Mouse (Mus musculus) left cerebral cortex, postnatal 4 days (tissue): Measurements from ENCODE around the gene Lrcol1. TPM values are rescaled to one million over a fixed set of nuclear protein-coding genes. Genes with fewer than 3 reads are reported as not detected.
A peak's percentile ranks its signal among the peaks of the same experiment; 100 is the strongest.

Source experiments
- DNase-seq: peaks from one replicate; pipeline ENCODE4 v3.0.0-alpha.2; 2022
- intact Hi-C: fragments of 180-260 bp; cut with DNase I; formaldehyde crosslinking; loops from one replicate; pipeline ENCODE4 v1.15.1; 2025
- total RNA-seq, 2 experiments: library from RNA; stranded (reverse); gene quantifications; 2 replicates each; pipeline ENCODE4 v1.2.3; 2021

The Lrcol1 gene
- not detected for total RNA-seq

- intact Hi-C loops = no loop called here
- no peak for DNase-seq
Observed at GRCm38 (mm10) chr5:110344524-110344923, at the start of gene Lrcol1. Lrcol1 (plus strand) TSS chr5:110344730.

- DNase-seq = no peak
- intact Hi-C loops = no loop called here
Observed at GRCm38 (mm10) chr5:110296637-110297036, 47.9 kb upstream of the Lrcol1 start.

DNA sequence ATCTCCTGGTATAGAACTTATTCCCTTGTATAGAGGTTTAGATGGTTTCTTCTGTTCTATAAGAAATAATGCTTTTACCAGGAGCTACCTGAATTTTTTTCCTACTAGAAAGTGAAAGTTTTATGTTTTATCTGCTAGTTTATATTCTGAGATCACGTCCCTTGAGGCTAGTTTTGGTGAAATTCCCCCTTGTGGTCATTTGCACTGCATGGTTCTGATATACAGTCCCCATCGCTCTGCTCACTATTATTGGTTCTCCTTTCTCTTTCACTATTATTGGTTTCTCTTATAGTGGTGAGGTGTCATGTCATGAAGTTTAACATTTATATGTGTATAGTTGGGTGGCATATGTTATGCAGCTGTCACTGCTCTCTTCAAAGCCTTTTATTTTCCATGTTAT lies 43.9 kb upstream of the Lrcol1 start:
- no peak for DNase-seq
- intact Hi-C loops = no loop called here

DNA sequence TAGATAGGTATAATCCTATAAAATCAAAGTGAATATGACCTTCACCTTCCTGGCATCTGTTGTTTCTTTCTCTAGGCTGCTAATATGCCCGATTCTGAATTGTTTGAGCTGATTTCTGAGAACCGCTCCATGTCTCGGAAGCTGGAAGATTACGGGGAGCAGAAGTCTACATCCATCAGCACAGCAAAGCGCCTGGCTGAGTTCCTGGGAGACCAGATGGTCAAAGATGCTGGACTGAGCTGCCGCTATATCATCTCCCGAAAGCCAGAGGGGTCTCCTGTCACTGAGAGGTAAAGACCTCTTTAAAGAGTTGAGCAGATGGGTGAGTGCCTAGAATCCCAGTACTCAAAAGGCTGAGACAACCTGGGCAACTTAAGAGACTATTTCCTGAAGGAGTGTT lies 35.7 kb upstream of the Lrcol1 start:
- intact Hi-C loops = no loop called here
- DNase-seq = peak; percentile 31

DNA sequence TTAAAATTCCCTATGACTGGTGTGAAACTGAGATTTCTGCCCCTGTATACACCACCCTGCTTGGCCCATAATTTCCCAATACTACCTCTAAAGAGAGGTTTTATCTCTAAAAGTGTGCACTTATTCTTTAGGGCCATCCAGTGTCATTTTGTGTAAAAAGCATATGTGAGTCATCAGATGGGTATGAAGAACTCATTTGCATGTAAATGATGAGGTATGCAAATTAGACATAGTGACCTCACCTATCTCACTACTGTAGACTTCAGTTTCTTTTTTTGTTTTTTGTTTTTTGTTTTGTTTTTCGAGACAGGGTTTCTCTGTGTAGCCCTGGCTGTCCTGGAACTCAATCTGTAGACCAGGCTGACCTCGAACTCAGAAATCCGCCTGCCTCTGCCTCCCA lies 31.4 kb upstream of the Lrcol1 start:
- intact Hi-C loops = no loop called here
- no peak for DNase-seq

GRCm38 (mm10) chr5:110330508-110330907 lies 14.0 kb upstream of the Lrcol1 start:
- DNase-seq = no peak
- intact Hi-C loops = no loop called here

DNA sequence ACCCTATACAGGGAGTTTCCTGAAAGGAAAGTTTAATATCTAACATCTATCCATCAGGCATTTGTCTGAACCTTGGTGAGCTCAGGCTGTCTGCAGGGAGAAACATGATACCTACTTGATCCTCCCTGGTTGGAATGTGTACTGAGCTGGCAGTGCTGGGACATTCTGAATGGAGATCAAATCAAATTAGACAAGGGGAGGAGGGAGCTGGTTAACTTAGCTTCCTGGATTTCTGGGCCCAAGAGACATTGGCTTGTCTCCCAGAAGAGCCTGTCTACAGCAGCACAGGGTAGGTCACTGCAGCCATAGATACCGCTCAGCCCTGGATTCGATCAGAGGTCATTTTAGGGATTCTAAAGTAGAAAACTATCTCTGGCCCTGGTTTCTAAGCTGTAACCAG lies 5.7 kb upstream of the Lrcol1 start:
- intact Hi-C loops = no loop called here
- DNase-seq = no peak

DNA sequence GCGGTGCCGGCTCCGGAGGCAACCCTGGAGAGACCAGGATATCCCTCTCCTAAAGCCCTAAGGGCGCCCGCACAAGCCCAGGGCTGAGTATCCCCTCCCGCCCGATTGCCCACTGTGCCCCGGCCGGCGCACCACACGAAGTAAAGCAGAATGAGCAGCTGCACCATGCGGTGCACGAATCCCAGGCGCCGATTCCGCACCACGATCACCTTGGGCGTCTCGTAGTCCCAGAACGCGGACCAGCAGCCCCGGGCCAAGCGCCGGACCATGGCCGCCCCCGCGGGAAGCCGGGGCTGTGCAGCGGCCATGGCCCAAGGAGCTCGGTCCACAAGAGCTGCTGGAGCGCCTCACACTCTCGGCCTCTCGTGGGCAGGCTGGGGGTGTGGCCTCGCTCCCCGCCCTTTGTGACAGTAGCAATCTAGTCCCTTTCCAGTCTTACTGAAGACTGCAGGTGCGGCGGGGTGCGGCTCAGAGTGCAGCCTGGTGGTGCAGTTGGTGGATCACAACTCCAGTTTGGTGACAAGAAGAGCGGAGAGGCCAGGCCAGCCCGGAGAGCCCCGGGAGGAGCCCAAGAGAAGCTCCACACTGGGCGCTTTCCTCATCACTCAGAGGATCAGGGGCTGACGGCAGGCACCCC lies 1.8 kb upstream of the Lrcol1 start, which contains the start of gene P2rx2:
P2rx2 (minus strand) TSS at position 565 of the 637 bp plus-strand sequence.
- DNase-seq = peak; percentile 34
- intact Hi-C loops = no loop called here

GRCm38 (mm10) chr5:110345553-110345952 lies 1.0 kb downstream of the Lrcol1 start:
- DNase-seq = no peak
- intact Hi-C loops = no loop called here

GRCm38 (mm10) chr5:110347006-110347405 lies 2.5 kb downstream of the Lrcol1 start:
- intact Hi-C loops = no loop called here
- DNase-seq = no peak

GRCm38 (mm10) chr5:110354716-110355115 lies 10.2 kb downstream of the Lrcol1 start:
- DNase-seq = peak; percentile 50
- intact Hi-C loops = loop anchor here (5.0 kb wide), 2 partner anchors 73 to 283 kb away; no protein-coding TSS in a partner anchor

DNA sequence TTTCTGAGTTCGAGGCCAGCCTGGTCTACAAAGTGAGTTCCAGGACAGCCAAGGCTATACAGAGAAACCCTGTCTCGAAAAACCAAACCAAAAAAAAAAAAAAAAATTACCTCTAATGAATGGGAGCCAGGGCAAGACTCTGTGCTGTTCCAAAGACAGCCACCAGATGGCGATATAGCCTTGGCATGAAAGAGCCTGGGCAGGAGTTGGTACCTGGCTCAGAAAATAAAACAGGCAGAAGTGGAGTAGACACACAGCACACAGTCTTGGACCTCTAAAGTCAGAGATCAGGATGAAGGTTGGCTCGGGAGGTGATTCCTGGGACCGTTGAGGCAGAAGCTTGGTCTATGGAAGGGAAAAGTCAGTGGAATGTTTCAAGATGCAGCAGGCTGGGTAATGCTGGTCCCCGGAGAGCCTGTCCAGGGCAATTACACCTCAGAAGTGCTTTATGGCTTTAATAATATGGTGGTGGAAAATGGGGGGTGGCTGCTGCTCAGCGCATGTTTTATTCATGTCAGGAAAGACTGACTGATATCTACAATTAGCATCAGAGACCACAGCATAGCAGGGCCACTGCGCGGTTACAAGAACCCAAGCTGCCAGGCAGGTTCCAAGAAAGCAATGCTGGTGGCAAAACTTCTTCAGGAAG lies 13.1 kb downstream of the Lrcol1 start:
- DNase-seq = peak; percentile 86
- intact Hi-C loops = loop anchor here (5.0 kb wide), 2 partner anchors 70 to 280 kb away; no protein-coding TSS in a partner anchor

- no peak for DNase-seq
- intact Hi-C loops = no loop called here
Observed at GRCm38 (mm10) chr5:110361465-110361864, 16.9 kb downstream of the Lrcol1 start.

DNA sequence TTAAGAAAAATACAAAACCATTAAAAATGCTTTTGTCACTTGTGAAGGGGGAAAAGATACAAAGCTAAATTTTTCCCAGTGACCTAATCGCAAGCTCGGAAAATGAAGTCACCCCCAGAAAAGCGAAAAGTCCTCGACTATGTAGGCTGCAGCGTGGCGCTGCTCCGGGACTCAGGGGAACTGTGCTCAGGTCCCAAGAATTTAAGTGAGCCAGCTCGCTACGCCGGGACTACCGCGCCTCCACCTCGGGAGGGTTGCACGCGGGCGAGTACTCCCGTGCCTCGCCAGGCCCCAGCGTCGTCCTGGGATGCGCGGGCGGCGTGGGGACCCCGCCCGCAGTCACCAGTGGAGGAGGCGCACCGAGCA lies 18.3 kb downstream of the Lrcol1 start:
- DNase-seq = no peak
- intact Hi-C loops = no loop called here

GRCm38 (mm10) chr5:110363179-110363821 lies 18.8 kb downstream of the Lrcol1 start:
- intact Hi-C loops = no loop called here
- DNase-seq = peak; percentile 59

GRCm38 (mm10) chr5:110363822-110364545 lies 19.5 kb downstream of the Lrcol1 start:
- intact Hi-C loops = no loop called here
- DNase-seq = no peak

DNA sequence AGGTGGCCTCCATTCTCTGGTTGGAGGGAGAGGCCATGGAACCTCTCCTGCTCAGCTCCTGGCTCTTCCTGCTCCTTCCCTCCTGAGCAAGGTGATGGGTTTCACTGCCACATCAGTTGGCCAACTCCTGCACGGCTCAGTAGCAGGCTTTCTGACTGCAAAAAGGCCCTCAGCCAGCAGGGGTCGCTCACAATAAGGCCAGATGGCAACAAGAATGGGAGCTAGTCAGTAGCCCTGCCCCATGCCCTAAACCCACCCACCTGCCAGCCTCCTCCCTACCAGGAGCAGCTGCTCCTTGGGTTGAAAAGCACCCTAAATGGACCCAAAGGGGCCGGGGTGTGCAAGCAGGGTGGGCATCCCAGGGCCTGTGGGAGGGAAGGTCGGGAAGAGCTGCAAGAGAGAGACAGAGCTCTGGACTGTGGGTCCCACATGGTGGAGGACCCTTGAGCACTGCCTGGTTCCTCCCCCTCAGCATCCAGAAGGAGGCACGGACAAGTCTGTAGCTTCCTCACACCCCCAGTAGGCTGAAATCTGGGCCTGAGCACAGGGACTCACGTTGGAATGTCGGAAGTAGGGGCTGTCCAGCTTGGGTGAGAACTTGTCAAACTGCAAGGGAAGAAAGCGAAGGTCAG lies 32.4 kb downstream of the Lrcol1 start:
- intact Hi-C loops = no loop called here
- peak; percentile 89 for DNase-seq

- DNase-seq = no peak
- intact Hi-C loops = no loop called here
Observed at GRCm38 (mm10) chr5:110378181-110378583, 33.7 kb downstream of the Lrcol1 start.

DNA sequence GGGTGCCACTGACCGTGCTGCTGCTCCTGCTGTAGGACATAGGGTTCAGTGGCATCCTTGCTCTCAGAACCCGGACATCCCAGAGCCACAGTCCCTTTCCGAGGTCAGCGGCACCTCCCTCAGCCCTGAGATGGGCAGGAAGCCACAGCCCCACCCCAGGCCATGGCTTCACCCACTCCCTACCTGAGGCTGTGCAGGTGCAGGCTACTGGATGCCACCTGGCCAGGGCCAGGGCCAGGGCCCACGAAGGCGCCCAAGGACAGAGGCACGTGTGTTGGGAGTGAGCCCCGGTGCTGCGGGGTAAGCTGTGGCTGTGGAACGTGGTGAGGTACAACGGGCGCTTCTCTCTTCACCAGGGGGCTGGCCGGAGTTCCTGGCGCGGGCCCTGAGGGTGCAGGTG lies 34.6 kb downstream of the Lrcol1 start:
- no peak for DNase-seq
- intact Hi-C loops = no loop called here

GRCm38 (mm10) chr5:110379823-110380222 lies 35.3 kb downstream of the Lrcol1 start:
- intact Hi-C loops = no loop called here
- DNase-seq = no peak

DNA sequence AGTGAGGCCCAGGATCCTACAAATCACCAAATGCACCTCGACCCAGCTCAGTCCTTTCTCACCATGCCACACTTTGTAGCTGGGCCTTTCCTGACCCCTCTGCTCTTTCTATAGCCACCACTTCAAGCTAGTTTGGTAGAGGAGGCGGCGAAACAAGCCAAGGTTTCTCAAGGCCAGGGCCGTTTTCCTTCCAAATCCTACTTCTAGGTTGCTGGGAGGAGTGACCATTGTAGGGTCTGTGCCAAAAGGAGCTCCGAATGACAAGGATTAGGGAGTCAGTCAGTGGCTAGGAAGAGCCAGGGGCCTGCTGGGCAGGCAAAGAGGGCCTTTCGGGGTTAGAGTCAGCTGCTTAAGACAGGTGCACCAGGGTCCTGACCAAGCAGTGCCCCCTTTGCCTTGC lies 40.0 kb downstream of the Lrcol1 start:
- DNase-seq = no peak
- intact Hi-C loops = no loop called here
